Mouse (Mus musculus) gastrocnemius, adult 18-20 months (tissue): ENCODE data around the gene Cylc1. TPM values are rescaled to one million over a fixed set of nuclear protein-coding genes. Genes with fewer than 3 reads are reported as not detected.

Experiments used
- DNase-seq: peaks from one replicate; pipeline ENCODE4 v3.0.0; 2021; ENCODE audit warnings: low spot score
- long read RNA-seq, 2 experiments: library from polyadenylated mRNA; stranded (forward); transcript quantifications; one replicate each; pipeline ENCODE4 v2.0.0; 2021
- total RNA-seq, 2 experiments: library from RNA; stranded (reverse); gene quantifications; 2 replicates each; pipeline ENCODE4 v1.2.3; 2021

The Cylc1 gene
- total RNA-seq = not detected
- long read RNA-seq, experiment 1 = 0 reads
- long read RNA-seq, experiment 2 = 0 reads

GRCm38 (mm10) chrX:111110118-111110517 lies at the start of gene Cylc1:
Gene Cylc1, plus strand, starts transcription at chrX:111110418.
- no peak for DNase-seq

GRCm38 (mm10) chrX:111078680-111079079 lies 31.5 kb upstream of the Cylc1 start:
- no peak for DNase-seq

DNA sequence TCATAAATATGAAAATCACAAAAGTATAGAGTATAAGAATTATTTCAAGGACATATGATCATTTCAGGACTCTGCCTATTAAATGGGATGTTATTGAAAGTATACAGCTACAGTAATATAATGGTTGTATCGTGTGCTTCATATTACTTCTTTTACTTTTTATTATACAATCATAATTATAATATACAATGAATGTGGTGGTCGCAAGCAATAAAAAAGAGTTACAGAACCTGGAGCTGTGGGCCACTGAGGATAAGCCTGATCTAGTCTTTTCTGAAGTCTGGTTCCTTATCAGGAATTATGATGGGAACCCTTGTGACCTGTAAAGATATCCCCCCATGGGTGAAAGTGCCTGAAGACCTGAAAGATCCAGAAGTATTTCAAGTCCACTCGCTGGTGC lies 57.8 kb downstream of the Cylc1 start, which contains the start of gene Gm10112:
Gene Gm10112 (plus strand): TSS at position 301 of the 400 bp plus-strand sequence.
- no peak for DNase-seq

Other genes starting within 250 kb of the Cylc1 start
- not detected for gene Gm10112, start 57.9 kb downstream of the Cylc1 start, total RNA-seq